Mouse (Mus musculus): ENCODE data around the gene Gm49320. TPM values are rescaled to one million over a fixed set of nuclear protein-coding genes. Genes with fewer than 3 reads are reported as not detected.

Gm49320 gene
- polyA plus RNA-seq, 1 experiment from 2014 or later, result 0.74 TPM

DNA sequence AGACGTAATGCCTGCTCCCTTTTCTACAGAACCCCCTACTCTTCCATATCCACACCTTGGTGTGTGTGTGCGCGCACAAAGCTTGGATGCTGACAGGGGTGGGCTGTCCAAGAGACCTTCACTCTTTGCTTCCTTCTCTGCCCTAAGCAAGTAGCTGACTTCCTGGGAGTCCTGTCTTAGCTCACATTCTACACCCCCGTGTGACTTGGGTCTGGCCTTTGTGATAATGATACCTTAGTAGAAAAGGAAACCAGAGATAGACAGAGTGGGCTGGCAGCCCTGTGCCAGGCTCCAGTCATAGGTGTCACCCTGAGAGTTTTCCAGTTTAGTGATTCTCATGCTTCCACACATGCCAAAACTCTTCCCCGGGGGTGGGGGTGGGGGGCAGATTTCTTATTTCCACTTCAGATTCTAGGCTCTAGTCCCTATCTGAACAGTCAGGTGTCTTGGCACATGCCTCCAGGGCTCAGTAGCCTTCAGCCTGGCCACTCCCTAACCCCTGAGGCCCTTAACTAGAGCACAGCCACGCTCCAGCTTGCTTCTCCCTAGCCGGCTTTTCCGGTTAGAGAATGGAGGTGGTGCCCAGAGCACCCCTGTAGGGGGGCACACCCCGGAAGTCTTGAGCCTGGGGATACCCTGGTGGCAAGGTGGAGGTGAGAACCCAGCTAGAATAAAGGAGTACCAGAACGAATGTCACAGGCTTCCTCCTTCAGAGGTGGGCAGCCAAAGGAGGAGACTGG is 7.9 kb upstream of the Gm49320 start:
- TF ChIP-seq CTCF (IDR thresholded peaks at IDR 0.05; ENCODE audit: low read depth), result no peak
- H3K27me3 ChIP-seq (replicated peaks; ENCODE audit: control insufficient read depth, insufficient read depth, low read length), result no peaks in the 10 kb centered on the region
- H3K4me1 ChIP-seq (replicated peaks; ENCODE audit: control insufficient read depth, insufficient read depth, low read length), result no peaks in the 10 kb centered on the region; the same call in 1 of the 2 replicates
- peak; percentile 80 for ATAC-seq
- no peaks in the 10 kb centered on the region for H3K9me3 ChIP-seq (ENCODE audit: control insufficient read depth)
- H3K27ac ChIP-seq (ENCODE audit: low read depth, low read length), result peak overlapping the region; percentile 47; the same call in 1 of the 2 replicates
- 39% methylated on average over 10 of the region's 10 CpGs for WGBS
- H3K4me3 ChIP-seq (ENCODE audit: low read depth, low read length), result no peak overlapping the region
- no peak overlapping the region for H3K4me2 ChIP-seq (replicated peaks; ENCODE audit: low read depth)
- H3K9ac ChIP-seq (ENCODE audit: low read depth, low read length), result no peak overlapping the region
- H3K36me3 ChIP-seq (ENCODE audit: control insufficient read depth, insufficient read depth), result no peaks in the 10 kb centered on the region

DNA sequence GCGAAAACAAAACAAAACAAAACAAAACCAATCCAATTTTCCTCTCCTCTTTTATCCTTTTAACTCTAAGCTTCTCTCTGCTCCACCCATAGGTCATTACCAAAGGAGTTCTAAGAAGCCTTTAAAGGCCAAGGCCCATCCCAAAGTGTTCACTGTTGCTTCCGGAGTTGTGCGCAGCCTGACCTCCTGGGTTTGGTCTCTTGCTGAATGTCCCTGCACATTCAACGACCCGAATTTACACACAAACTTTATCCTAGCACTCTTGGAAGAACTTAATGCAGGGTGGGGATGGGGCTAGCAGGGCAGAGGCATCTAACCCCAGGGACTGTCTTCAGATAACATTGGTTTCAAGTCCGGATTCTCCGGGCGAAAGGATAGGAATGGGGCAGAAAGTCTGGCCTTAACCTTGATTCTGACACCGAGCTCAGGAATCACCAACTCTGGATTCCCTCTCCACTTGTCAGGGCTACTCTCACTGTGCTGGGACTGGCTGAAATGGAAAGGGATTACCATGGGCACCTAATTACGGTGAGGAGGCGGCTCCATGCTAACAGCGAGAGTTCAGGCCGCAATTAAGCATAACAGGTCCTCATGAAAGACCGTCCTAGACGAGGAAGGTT is 741 bp upstream of the Gm49320 start:
- Histone ChIP-seq H3K9me3 (ENCODE audit: control insufficient read depth) (no peaks in the 10 kb centered on the region), H3K27me3 (replicated peaks; ENCODE audit: control insufficient read depth, insufficient read depth, low read length) (no peaks in the 10 kb centered on the region), H3K9ac (ENCODE audit: low read depth, low read length) (peak overlapping the region; percentile 73), H3K4me1 (replicated peaks; ENCODE audit: control insufficient read depth, insufficient read depth, low read length) (peaks cover 10% of the 10 kb centered on the region; the same call in 1 of the 2 replicates), H3K4me3 (ENCODE audit: low read depth, low read length) (peak overlapping the region; percentile 79), H3K4me2 (replicated peaks; ENCODE audit: low read depth) (peak overlapping the region; percentile 75), H3K36me3 (ENCODE audit: control insufficient read depth, insufficient read depth) (peaks cover 9% of the 10 kb centered on the region), H3K27ac (ENCODE audit: low read depth, low read length) (peak overlapping the region; percentile 87)
- 14% methylated on average over 15 of the region's 15 CpGs for WGBS
- no peak; the same call in 1 of the 2 replicates for ATAC-seq
- no peak for TF ChIP-seq CTCF (IDR thresholded peaks at IDR 0.05; ENCODE audit: low read depth)

DNA sequence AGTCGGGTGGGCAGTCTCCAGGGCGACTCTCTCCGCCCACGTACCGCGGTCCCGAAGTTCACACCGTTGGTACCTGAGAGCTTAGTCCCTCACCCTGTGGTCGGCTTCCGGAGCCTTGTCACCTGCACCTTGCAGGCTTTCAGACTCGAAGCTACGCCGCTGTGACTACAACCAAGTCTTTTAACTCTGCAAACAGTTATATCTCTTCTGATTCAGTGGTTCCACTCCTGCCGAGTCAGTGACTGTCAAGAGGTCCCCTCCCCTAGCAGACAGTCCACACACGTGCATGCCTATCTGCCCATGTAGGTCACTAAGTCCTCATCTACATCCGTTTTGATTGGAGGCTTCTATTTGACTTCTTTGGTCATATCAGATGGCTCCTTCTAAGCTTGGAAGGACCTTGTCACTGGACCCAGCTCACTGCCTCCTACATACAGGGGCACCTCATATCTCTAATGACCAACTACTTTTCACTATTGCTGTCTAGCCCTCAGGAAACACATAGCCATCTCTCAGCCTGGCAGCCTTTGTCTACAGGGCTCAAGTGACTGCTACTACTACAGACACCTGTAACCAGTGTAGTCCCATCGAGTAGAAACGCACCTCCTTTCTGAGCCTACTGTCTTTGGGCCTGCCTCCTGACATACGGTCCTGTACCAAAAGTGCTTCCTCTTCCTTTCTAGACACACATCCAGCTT is 677 bp downstream of the Gm49320 start:
- peak; percentile 26 for ATAC-seq
- Histone ChIP-seq H3K27me3 (replicated peaks; ENCODE audit: control insufficient read depth, insufficient read depth, low read length) (no peaks in the 10 kb centered on the region), H3K9me3 (ENCODE audit: control insufficient read depth) (no peaks in the 10 kb centered on the region), H3K4me1 (replicated peaks; ENCODE audit: control insufficient read depth, insufficient read depth, low read length) (peaks cover 10% of the 10 kb centered on the region; the same call in 1 of the 2 replicates), H3K27ac (ENCODE audit: low read depth, low read length) (peak overlapping the region; percentile 87), H3K9ac (ENCODE audit: low read depth, low read length) (peak overlapping the region; percentile 73), H3K4me2 (replicated peaks; ENCODE audit: low read depth) (peak overlapping the region; percentile 75), H3K4me3 (ENCODE audit: low read depth, low read length) (peak overlapping the region; percentile 79), H3K36me3 (ENCODE audit: control insufficient read depth, insufficient read depth) (peaks cover 23% of the 10 kb centered on the region)
- WGBS, result 9% methylated on average over 19 of the region's 19 CpGs
- TF ChIP-seq CTCF (IDR thresholded peaks at IDR 0.05; ENCODE audit: low read depth), result no peak

DNA sequence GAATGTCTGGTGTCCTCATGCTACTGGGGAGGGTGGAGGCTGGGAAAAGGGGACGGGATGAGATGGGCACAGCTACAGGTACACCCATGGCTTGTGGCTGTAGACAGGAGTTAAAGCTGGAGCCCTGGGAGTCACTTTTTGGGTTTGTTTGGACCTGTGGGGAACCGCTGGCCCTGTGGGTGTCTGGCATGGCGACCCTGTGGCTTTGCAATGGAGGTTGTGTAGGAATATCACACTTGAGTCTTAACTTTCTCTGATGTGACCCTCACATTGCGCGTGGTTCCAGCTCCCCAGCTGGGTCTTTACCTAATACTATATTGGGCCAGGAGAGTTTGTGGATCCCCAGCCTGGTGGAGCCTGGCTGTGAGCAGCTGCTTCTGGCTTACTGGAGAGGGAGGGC is 6.4 kb downstream of the Gm49320 start:
- no peak overlapping the region for H3K9ac ChIP-seq (ENCODE audit: low read depth, low read length)
- peaks cover 2% of the 10 kb centered on the region; the same call in 1 of the 2 replicates for H3K4me1 ChIP-seq (replicated peaks; ENCODE audit: control insufficient read depth, insufficient read depth, low read length)
- H3K36me3 ChIP-seq (ENCODE audit: control insufficient read depth, insufficient read depth), result peaks cover 63% of the 10 kb centered on the region
- ATAC-seq, result no peak
- H3K4me3 ChIP-seq (ENCODE audit: low read depth, low read length), result no peak overlapping the region
- 96% methylated on average over 5 of the region's 5 CpGs for WGBS
- no peaks in the 10 kb centered on the region for H3K27me3 ChIP-seq (replicated peaks; ENCODE audit: control insufficient read depth, insufficient read depth, low read length)
- H3K27ac ChIP-seq (ENCODE audit: low read depth, low read length), result no peak overlapping the region
- H3K4me2 ChIP-seq (replicated peaks; ENCODE audit: low read depth), result no peak overlapping the region
- no peaks in the 10 kb centered on the region for H3K9me3 ChIP-seq (ENCODE audit: control insufficient read depth)
- no peak for TF ChIP-seq CTCF (IDR thresholded peaks at IDR 0.05; ENCODE audit: low read depth)

DNA sequence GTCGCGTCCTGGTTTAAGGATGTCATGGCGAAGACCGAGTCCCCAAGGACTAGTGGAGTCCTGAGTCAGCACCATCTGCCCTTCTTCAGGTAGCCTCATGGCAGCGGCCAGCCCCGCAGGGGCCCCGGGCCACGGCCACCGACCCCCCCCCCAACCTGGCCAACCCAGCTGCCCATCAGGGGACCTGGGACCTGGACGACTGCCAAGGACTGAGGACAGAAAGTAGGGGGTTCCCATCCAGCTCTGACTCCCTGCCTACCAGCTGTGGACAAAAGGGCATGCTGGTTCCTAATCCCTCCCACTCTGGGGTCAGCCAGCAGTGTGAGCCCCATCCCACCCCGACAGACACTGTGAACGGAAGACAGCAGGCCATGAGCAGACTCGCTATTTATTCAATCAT is 7.1 kb downstream of the Gm49320 start:
- no peak overlapping the region; the same call in 1 of the 2 replicates for H3K9ac ChIP-seq (ENCODE audit: low read depth, low read length)
- no peaks in the 10 kb centered on the region for H3K9me3 ChIP-seq (ENCODE audit: control insufficient read depth)
- no peak overlapping the region for H3K27ac ChIP-seq (ENCODE audit: low read depth, low read length)
- no peak overlapping the region for H3K4me2 ChIP-seq (replicated peaks; ENCODE audit: low read depth)
- H3K36me3 ChIP-seq (ENCODE audit: control insufficient read depth, insufficient read depth), result peaks cover 60% of the 10 kb centered on the region
- H3K4me3 ChIP-seq (ENCODE audit: low read depth, low read length), result no peak overlapping the region
- H3K27me3 ChIP-seq (replicated peaks; ENCODE audit: control insufficient read depth, insufficient read depth, low read length), result no peaks in the 10 kb centered on the region
- no peaks in the 10 kb centered on the region for H3K4me1 ChIP-seq (replicated peaks; ENCODE audit: control insufficient read depth, insufficient read depth, low read length)
- no peak for ATAC-seq
- no peak for TF ChIP-seq CTCF (IDR thresholded peaks at IDR 0.05; ENCODE audit: low read depth)
- 88% methylated on average over 12 of the region's 13 CpGs for WGBS

GRCm38 (mm10) chr8:4247241-4247640 is 8.6 kb downstream of the Gm49320 start:
- Histone ChIP-seq H3K9me3 (ENCODE audit: control insufficient read depth) (no peaks in the 10 kb centered on the region), H3K27me3 (replicated peaks; ENCODE audit: control insufficient read depth, insufficient read depth, low read length) (no peaks in the 10 kb centered on the region), H3K27ac (ENCODE audit: low read depth, low read length) (no peak overlapping the region; the same call in 1 of the 2 replicates), H3K36me3 (ENCODE audit: control insufficient read depth, insufficient read depth) (peaks cover 60% of the 10 kb centered on the region), H3K4me3 (ENCODE audit: low read depth, low read length) (no peak overlapping the region), H3K4me2 (replicated peaks; ENCODE audit: low read depth) (no peak overlapping the region), H3K4me1 (replicated peaks; ENCODE audit: control insufficient read depth, insufficient read depth, low read length) (no peaks in the 10 kb centered on the region), H3K9ac (ENCODE audit: low read depth, low read length) (no peak overlapping the region)
- 82% methylated on average over 8 of the region's 8 CpGs for WGBS
- no peak for TF ChIP-seq CTCF (IDR thresholded peaks at IDR 0.05; ENCODE audit: low read depth)
- ATAC-seq, result no peak
